Mouse (Mus musculus) heart, postnatal 4 days (tissue): ENCODE measurements around the gene Stra6. TPM values are rescaled to one million over a fixed set of nuclear protein-coding genes. Genes with fewer than 3 reads are reported as not detected.

ENCODE experiments used
- DNase-seq: peaks from one replicate; pipeline ENCODE4 v3.0.0; 2021
- total RNA-seq, 2 experiments: library from RNA; stranded (reverse); gene quantifications; 2 replicates each; pipeline ENCODE4 v1.2.3; 2021

Gene Stra6
- total RNA-seq, 2 experiments from 2014 or later, result 0.11 to 0.26 TPM

DNA sequence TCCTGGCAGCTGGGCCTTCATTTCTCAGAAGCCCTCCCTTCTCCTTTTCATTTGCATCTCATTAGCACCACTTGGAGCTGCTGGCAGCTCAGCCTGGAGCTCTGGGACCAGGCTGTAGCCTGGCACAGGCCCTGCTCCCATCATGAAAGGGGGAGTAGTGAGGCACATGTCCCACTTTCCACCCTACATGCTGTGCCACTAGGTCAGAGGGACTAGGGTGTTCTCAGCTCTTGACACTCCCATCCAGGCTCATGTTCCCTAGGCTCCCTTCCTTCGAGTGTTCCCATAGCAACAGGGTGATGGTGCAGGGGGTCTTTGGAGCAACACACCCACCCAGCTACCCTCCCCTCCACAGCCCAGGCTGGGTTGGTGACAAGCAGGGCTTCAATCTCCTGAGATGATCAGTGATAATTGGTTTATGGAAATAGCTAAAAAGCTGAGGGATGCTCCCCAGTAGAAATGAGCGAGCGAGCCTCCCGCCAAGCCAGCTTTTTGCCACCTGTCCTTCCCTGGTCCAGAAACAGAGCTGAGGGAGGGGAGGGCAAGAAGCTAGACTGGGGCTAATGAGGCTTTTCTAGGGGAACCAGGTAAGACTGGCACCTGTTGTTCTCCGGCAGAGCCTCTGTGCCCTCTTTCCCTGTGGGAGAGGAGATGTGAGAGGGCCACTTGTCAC is 33.2 kb downstream of the Stra6 start:
- DNase-seq, result no peak

DNA sequence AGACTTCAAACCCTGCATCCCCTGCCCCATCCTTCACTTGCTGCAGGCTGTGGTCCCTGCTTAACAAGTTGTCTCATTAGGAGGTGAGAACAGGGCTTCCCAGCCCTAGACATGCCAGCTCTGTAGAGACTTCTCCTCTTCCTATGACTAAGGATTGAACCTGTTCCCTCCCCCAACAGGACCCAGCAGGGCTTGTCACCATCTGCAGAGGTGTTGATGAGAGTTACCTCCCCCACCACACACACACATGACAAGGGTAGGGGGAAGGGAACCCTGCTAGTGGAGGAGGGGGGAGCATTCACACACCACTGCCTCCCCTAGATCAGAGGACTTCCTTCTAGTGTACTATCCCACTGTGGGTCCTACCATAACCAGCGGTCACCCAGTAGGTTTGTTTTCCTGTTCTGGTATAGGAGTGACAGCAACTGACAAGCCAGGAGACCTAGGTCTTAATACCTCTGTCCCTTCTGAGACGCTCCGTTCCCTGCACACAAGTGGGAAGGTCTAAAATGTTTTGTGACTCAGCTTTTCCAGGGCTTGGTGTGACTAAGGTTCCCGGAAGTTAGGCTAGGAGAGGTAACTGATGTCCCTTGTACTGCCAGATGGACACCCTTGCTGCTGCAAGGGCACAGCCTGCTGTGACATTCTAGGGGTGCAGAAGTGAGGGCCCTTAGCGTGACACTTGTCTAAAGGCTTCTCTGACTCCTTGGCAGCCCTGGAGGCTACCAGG is 36.4 kb downstream of the Stra6 start:
- DNase-seq, result no peak

- no peak for DNase-seq
Observed at GRCm38 (mm10) chr9:58102013-58102412, 38.4 kb downstream of the Stra6 start.

- DNase-seq, result no peak
Observed at GRCm38 (mm10) chr9:58103647-58104046, 40.1 kb downstream of the Stra6 start.

DNA sequence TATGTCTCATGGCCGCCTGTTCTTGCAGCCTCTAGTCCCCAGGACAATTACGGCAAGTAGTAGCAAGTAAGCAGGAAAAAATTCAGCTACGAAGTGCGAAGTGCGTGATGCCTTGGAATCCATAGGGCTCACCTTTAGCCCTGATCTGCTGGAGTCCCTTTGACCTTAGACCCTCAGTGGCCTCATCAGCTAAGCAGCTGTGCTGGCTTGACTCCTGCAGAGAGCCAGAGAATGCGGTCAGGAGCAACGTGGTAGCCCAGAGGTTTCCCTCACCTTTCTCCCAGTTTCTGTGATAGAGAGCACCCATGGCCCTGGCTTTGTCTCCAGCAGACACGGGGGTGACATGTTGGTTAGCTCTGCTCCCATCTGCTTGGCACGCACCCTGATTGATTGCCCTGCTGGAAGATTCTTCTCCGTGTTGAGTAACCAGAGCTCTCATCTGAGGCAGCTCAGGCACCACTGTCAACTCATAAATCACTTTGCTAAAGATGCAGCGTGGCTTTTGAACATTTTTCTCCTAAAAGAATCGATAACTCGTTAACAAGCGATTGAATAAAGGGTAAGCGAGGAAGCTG is 42.1 kb downstream of the Stra6 start:
- no peak for DNase-seq

- no peak for DNase-seq
Observed at GRCm38 (mm10) chr9:58107494-58107893, 43.9 kb downstream of the Stra6 start.

DNA sequence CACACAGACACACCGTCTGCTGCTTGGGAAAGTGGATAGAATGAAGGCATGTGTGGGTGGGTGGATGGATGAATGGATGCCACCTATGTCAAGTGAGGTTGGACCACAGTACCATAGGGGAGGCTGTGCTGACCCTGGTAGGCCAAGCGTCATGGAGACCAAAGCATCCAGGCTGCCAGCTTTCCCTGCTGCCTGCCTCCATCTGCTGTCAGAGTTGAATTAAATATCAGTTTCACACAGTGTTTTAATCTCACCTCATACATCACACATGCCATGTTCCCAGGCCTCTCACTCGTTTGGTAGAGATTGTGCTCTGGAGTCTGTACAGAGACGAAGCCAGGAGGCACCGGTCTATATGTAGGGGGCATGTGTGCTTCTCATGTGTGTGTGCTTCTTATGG is 47.2 kb downstream of the Stra6 start:
- no peak for DNase-seq

GRCm38 (mm10) chr9:58111431-58111830 is 47.8 kb downstream of the Stra6 start:
- no peak for DNase-seq

GRCm38 (mm10) chr9:58112321-58112751 is 48.7 kb downstream of the Stra6 start:
- DNase-seq, result no peak

- DNase-seq, result no peak
Observed at GRCm38 (mm10) chr9:58112866-58113278, 49.3 kb downstream of the Stra6 start.

GRCm38 (mm10) chr9:58113279-58113884 is 49.8 kb downstream of the Stra6 start:
- DNase-seq, result no peak

- no peak for DNase-seq
Observed at GRCm38 (mm10) chr9:58114019-58114418, 50.4 kb downstream of the Stra6 start.

DNA sequence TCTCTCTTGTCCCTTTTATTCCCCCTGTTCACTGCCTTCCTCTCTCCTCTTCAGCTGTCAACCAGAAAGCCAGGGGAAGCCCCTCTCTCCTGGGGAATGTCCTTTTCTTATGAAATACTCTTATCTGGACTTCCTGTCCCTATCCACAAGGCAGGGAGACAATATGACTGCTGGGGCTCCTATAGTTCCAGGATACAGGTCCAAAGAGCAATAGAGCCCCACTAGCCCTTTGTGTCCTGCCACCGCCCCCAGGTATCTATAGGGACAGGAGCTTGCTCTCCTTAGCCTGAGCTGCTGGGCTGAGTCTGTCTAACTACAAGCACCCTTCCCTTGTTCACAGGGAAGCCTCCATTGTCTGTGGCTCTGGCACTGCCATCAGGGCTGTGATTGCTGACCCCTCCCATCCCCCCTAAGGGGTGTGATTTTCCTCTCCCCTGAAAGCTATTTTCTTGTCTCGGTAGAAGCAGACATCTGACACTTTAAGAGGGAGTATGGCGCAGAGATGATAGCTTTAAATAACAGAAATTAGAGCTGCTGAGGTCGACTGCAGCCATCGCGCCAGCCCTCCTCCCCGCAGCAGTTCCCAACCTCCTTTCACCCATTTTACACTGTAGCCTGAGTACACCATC is 51.8 kb downstream of the Stra6 start:
- no peak for DNase-seq

GRCm38 (mm10) chr9:58116024-58116651 is 52.5 kb downstream of the Stra6 start:
- DNase-seq, result no peak

DNA sequence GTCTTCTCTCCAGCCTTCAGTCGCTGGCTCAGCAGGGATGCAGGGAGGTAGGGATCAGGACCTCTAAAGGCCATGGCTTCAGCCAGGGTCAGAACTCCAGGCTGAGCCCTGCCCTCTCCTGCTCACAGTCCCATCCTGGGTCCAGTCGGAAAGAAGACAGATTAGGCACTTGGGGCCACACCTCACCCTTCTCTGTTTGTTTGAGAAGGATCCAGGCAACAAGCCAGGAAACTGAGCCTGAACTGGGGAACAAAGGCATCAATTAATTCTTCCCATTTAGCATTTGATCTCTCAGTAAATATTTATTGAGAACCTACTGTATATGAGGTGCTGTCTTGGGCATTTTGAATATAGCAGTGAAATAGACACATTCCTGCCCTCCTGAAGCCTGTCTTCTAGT is 55.1 kb downstream of the Stra6 start, which contains the start of gene Ccdc33:
Gene Ccdc33 (minus strand): TSS at position 153 of the 400 bp plus-strand sequence.
- no peak for DNase-seq

DNA sequence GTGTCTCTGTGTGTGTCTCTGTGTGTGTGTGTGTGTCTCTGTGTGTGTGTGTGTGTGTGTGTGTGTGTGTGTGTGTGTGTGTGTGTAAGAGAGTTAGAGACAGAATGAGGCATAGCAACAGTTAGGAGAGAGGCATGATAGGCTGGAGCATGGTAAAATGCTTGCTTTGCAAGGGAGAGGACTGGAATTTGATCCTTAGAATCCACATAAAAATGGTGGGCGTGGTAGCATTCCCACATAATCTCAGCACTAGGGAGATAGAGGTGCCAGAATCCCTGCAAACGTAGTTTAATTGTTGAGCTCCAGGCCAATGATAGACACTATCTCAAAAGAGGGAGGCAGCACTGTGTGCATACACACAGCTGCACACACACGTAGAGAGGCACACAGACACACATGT is 61.5 kb downstream of the Stra6 start:
- DNase-seq, result no peak

DNA sequence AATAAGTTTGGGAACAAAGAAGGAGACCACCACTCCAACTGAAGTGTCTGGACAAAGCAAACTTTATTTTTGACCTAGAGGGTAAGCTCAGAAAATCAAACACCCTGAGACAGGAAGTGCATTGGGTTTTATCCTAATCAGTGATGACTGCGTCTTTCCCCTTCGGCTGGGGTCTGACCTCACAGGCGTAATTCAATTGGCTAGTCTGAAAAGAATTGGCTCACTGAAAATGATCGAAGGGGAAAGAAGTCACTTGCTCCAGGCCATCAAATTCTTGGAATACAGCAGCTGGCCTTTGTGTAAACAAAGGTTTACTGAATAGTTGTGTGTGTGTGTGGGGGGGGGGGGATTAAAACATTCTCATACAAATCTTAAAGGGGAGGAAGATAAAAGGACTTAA is 62.2 kb downstream of the Stra6 start:
- no peak for DNase-seq

- DNase-seq, result no peak
Observed at GRCm38 (mm10) chr9:58128926-58129413, 65.4 kb downstream of the Stra6 start.

DNA sequence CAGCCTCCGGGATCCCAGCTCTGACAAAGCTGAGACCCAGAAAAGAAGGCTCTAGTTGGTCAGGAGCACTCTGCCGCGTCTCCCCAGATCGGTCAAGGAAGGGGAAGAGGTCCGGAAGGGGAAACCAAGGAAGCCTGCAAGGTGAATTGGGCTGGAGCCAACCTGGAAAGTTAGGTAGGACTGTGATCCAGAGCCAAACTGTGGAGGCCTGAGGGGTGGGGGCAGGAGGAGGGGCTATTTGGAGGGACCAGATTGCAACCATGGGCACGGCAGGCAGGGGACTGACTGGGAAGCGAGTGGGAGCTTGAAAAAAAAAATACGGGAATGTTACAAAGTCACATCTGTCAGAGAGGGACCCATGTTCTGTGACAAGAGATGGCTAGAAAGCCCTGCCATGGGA is 65.9 kb downstream of the Stra6 start:
- DNase-seq, result no peak

GRCm38 (mm10) chr9:58130909-58131308 is 67.3 kb downstream of the Stra6 start:
- DNase-seq, result no peak

- DNase-seq, result no peak
Observed at GRCm38 (mm10) chr9:58131735-58132134, 68.1 kb downstream of the Stra6 start.
